14 mouse cellular contexts compared by ENCODE assay signal in genomic region chr15:103173251-103173650, GRCm38 (mm10). TPM values are rescaled to one million over a fixed set of nuclear protein-coding genes. Genes with fewer than 3 reads are reported as not detected.
DNase-seq lines count a peak whose midpoint lies in the region; ATAC-seq lines count a peak whose summit lies in the region.
"Had no signal": no experiment of that assay in that cellular context is flagged by ENCODE, and none has a peak within 500 bp of the region (broad histone marks: within the 10 kb centered on the region; RNA-seq: fewer than 3 reads in every experiment).

No protein-coding gene starts in this region.

- H3K27me3 ChIP-seq in kidney, embryonic 16.5 days (ENCODE audit: insufficient read depth, low read length): peaks cover 45% of the 10 kb centered on the region
- H3K27me3 ChIP-seq in neural tube, embryonic 13.5 days: peaks cover 23% of the 10 kb centered on the region
- peaks cover 15% of the 10 kb centered on the region; the same call in 1 of the 2 replicates for H3K27me3 ChIP-seq in neural tube, embryonic 15.5 days (replicated peaks)

- H3K4me2 ChIP-seq in kidney, embryonic 16.5 days (replicated peaks; ENCODE audit: low read depth, low read length): no peak overlapping the region
- no peak overlapping the region for H3K4me2 ChIP-seq in neural tube, embryonic 13.5 days
- H3K4me2 ChIP-seq in neural tube, embryonic 15.5 days: no peak overlapping the region
- H3K4me2 ChIP-seq: embryonic facial prominence, embryonic 13.5 days; embryonic facial prominence, embryonic 15.5 days; forebrain, embryonic 12.5 days had no signal

- peaks cover 61% of the 10 kb centered on the region for H3K4me1 ChIP-seq in kidney, embryonic 16.5 days (ENCODE audit: insufficient read depth, low read length)
- peaks cover 76% of the 10 kb centered on the region for H3K4me1 ChIP-seq in neural tube, embryonic 13.5 days (replicated peaks)
- peaks cover 62% of the 10 kb centered on the region for H3K4me1 ChIP-seq in neural tube, embryonic 15.5 days

- H3K9ac ChIP-seq in kidney, embryonic 16.5 days (replicated peaks; ENCODE audit: low read length): no peak overlapping the region; the same call in 1 of the 2 replicates
- H3K9ac ChIP-seq in neural tube, embryonic 13.5 days: peak overlapping the region; percentile 2; the same call in 1 of the 2 replicates
- no peak overlapping the region for H3K9ac ChIP-seq in neural tube, embryonic 15.5 days (replicated peaks)
- H3K9ac ChIP-seq: embryonic facial prominence, embryonic 13.5 days; embryonic facial prominence, embryonic 15.5 days; forebrain, embryonic 12.5 days had no signal

- WGBS in kidney, embryonic 16.5 days: 81% methylated on average over 5 of the region's 5 CpGs
- WGBS in neural tube, embryonic 13.5 days: 74% methylated on average over 5 of the region's 5 CpGs
- WGBS in neural tube, embryonic 15.5 days: 68% methylated on average over 5 of the region's 5 CpGs

- H3K27ac ChIP-seq in kidney, embryonic 16.5 days (ENCODE audit: low read length): no peak overlapping the region
- no peak overlapping the region for H3K27ac ChIP-seq in neural tube, embryonic 13.5 days (replicated peaks)
- no peak overlapping the region for H3K27ac ChIP-seq in neural tube, embryonic 15.5 days (replicated peaks)
- H3K27ac ChIP-seq: embryonic facial prominence, embryonic 13.5 days; embryonic facial prominence, embryonic 15.5 days; forebrain, embryonic 10.5 days; forebrain, embryonic 12.5 days had no signal

- no peaks in the 10 kb centered on the region for H3K36me3 ChIP-seq in kidney, embryonic 16.5 days (ENCODE audit: insufficient read depth, low read length)
- H3K36me3 ChIP-seq in neural tube, embryonic 13.5 days: no peaks in the 10 kb centered on the region
- no peaks in the 10 kb centered on the region for H3K36me3 ChIP-seq in neural tube, embryonic 15.5 days
- H3K36me3 ChIP-seq: embryonic facial prominence, embryonic 13.5 days; embryonic facial prominence, embryonic 15.5 days; forebrain, embryonic 10.5 days; forebrain, embryonic 12.5 days had no signal

- no peak for ATAC-seq in kidney, embryonic 16.5 days (ENCODE audit: low FRiP score, low TSS enrichment)
- ATAC-seq in neural tube, embryonic 13.5 days (ENCODE audit: low read depth): no peak
- ATAC-seq in neural tube, embryonic 15.5 days (ENCODE audit: low FRiP score): no peak

- peak; percentile 43 for DNase-seq in kidney, adult 18-20 months
- DNase-seq in kidney, adult 9 months: peak; percentile 40
- no peak for DNase-seq in kidney, postnatal 14 days
- peak; percentile 57 to 60 for DNase-seq in kidney, postnatal 36 days
- DNase-seq in kidney, postnatal 10 days: no peak
- DNase-seq: cerebellum, adult 8-10 months had no signal

- H3K4me3 ChIP-seq in kidney, embryonic 16.5 days (ENCODE audit: low read length): no peak overlapping the region
- no peak overlapping the region for H3K4me3 ChIP-seq in neural tube, embryonic 13.5 days
- H3K4me3 ChIP-seq in neural tube, embryonic 15.5 days (replicated peaks): no peak overlapping the region
- H3K4me3 ChIP-seq: embryonic facial prominence, embryonic 13.5 days; embryonic facial prominence, embryonic 15.5 days; erythroblast, embryonic 14.5 days; forebrain, embryonic 10.5 days; forebrain, embryonic 12.5 days had no signal

- H3K9me3 ChIP-seq in kidney, embryonic 16.5 days (ENCODE audit: low read length): no peaks in the 10 kb centered on the region
- H3K9me3 ChIP-seq in neural tube, embryonic 13.5 days: no peaks in the 10 kb centered on the region
- no peaks in the 10 kb centered on the region for H3K9me3 ChIP-seq in neural tube, embryonic 15.5 days (replicated peaks)
- H3K9me3 ChIP-seq: embryonic facial prominence, embryonic 13.5 days; embryonic facial prominence, embryonic 15.5 days; forebrain, embryonic 10.5 days; forebrain, embryonic 12.5 days had no signal

RNA-seq across cellular contexts. Expression of gene Smug1, which starts 6.4 kb away (rescaled TPM):
- 19.8 and 20.5 TPM in 2 replicates for polyA plus RNA-seq in kidney, embryonic 16.5 days (2015; fragmentation: Nextera tagmentation; extraction: Ambion mirVana)
- polyA plus RNA-seq in neural tube, embryonic 13.5 days (2015; fragmentation: Nextera tagmentation; extraction: Ambion mirVana): 36.1 and 41.0 TPM in 2 replicates
- polyA plus RNA-seq in neural tube, embryonic 15.5 days (2015; fragmentation: Nextera tagmentation; extraction: Ambion mirVana): 25.8 and 30.9 TPM in 2 replicates

Comparison
In these comparisons a context has a peak if more than half of its experiments do, and no peak if none do; other contexts are left out.
1. DNase-seq: peak in kidney, adult 18-20 months (single experiment), kidney, adult 9 months (single experiment) and kidney, postnatal 36 days (2 of 2); none in kidney, postnatal 14 days (single experiment) and kidney, postnatal 10 days (single experiment).